Mouse (Mus musculus) limb, embryonic 11.5 days (tissue): ENCODE results near the gene Olfr1052. TPM values are rescaled to one million over a fixed set of nuclear protein-coding genes. Genes with fewer than 3 reads are reported as not detected.
"Not testable (repeated sequence)": the region's sequence is repeated elsewhere in the genome, so short reads cannot be mapped to it uniquely, and the experiment has no call there.

Experiments used
- ATAC-seq: fragments of 200-750 bp; cut with Nextera tagmentation; 2 replicates; pipeline ENCODE4 v1.8.0; 2017; ENCODE audit warnings: low read depth; ENCODE audit not compliant: insufficient number of reproducible peaks, low FRiP score, low TSS enrichment
- DNase-seq: peaks from one replicate; pipeline ENCODE4 v3.0.0-alpha.2; 2015; ENCODE audit warnings: low spot score
- H3K27ac ChIP-seq: fragments of 300-500 bp; sonication (generic); replicated peaks from 2 replicates; pipeline ENCODE4 v1.5.1; 2014; ENCODE audit warnings: low read depth, mild to moderate bottlenecking, low read length
- H3K27me3 ChIP-seq: fragments of 300-500 bp; sonication (generic); 2 replicates; pipeline ENCODE4 v1.6.1; 2014; ENCODE audit warnings: mild to moderate bottlenecking, low read length, mixed read lengths; ENCODE audit not compliant: control insufficient read depth, insufficient read depth
- H3K36me3 ChIP-seq: fragments of 300-500 bp; sonication (generic); 2 replicates; pipeline ENCODE4 v1.6.1; 2014; ENCODE audit warnings: mild to moderate bottlenecking, low read length, moderate library complexity, mixed read lengths; ENCODE audit not compliant: control insufficient read depth, insufficient read depth
- H3K4me1 ChIP-seq: fragments of 300-500 bp; sonication (generic); 2 replicates; pipeline ENCODE4 v1.6.1; 2014; ENCODE audit warnings: low read length, mixed read lengths; ENCODE audit not compliant: control insufficient read depth, insufficient read depth
- H3K4me2 ChIP-seq: fragments of 300-500 bp; sonication (generic); 2 replicates; pipeline ENCODE4 v1.6.1; 2014; ENCODE audit warnings: low read depth, mild to moderate bottlenecking, moderate library complexity; ENCODE audit not compliant: severe bottlenecking
- H3K4me3 ChIP-seq: fragments of 300-500 bp; sonication (generic); 2 replicates; pipeline ENCODE4 v1.5.1; 2014; ENCODE audit warnings: low read depth, low read length
- H3K9ac ChIP-seq: fragments of 300-500 bp; sonication (generic); 2 replicates; pipeline ENCODE4 v1.6.1; 2014; ENCODE audit warnings: mild to moderate bottlenecking, low read length
- H3K9me3 ChIP-seq: fragments of 300-500 bp; sonication (generic); 2 replicates; pipeline ENCODE4 v1.6.1; 2016; ENCODE audit warnings: low read length; ENCODE audit not compliant: control insufficient read depth
- WGBS: fragments of 180-500 bp; shearing (Covaris S2); extraction: QIAGEN DNeasy Blood & Tissue Kit; methylation state at CpG from one replicate; pipeline ENCODE4 v1.1.7; 2014; 5-methylcytosine and 5-hydroxymethylcytosine counted together
- polyA plus RNA-seq: library from polyadenylated mRNA; unstranded; fragments of >200 nt; fragmentation: Nextera tagmentation; extraction: Ambion mirVana; gene quantifications from 2 replicates; pipeline ENCODE4 v1.2.1, GENCODE M21; 2014

Olfr1052 gene
- polyA plus RNA-seq = not detected in 2 replicates

DNA sequence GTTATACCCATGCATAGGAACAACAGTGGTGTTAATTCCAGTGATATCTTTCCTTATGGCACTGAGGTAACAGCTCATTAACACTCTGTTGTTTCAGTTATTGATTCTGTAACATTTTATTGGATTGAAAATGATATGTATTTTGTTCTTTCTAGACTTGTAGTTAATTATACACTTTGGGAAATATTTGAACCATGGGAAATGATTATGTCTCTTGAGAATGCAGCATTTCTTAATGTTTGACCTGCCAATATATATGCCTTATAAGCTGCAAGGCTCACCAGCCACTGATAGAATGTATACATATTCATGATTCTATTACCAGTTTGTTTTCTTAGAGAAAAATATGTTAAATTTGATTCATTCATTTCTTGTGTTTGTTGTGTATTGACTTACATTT lies at the start of gene Olfr1052:
Gene Olfr1052, plus strand, starts transcription at position 301 of the 400 bp plus-strand sequence.
- Histone ChIP-seq H3K27ac (no peak within 1 kb of the TSS), H3K27me3 (no peaks in the 10 kb centered on the region), H3K9ac (no peak within 1 kb of the TSS), H3K4me1 (no peaks in the 10 kb centered on the region), H3K36me3 (no peaks in the 10 kb centered on the region), H3K4me2 (no peak within 1 kb of the TSS), H3K9me3 (no peaks in the 10 kb centered on the region), H3K4me3 (no peak within 1 kb of the TSS)
- ATAC-seq (no peak), DNase-seq (no peak)

DNA sequence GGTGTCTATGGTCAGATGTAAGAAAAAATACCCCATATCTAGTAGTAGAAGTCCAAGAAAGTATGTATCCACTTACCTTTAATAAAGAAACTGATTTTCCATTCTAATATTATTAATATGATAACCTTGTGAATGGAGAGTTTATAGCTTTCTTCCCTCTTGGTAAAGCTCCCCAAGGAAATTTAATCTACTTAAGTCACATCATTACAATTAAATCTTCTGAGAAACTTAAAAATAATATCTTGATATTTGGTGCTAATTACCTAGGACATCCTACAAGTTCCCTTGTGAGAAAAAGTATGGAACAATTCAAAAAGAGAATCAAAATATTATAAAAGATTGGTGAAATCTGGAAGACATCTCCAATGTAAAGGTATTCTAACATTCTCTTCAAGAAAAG lies 34.0 kb upstream of the Olfr1052 start, which contains the start of gene Olfr1049:
Gene Olfr1049, minus strand, starts transcription at position 101 of the 400 bp plus-strand sequence.
- not testable (repeated sequence) for H3K9me3 ChIP-seq, H3K4me3 ChIP-seq, ATAC-seq, H3K4me2 ChIP-seq, H3K4me1 ChIP-seq, DNase-seq, H3K27me3 ChIP-seq, H3K27ac ChIP-seq, H3K9ac ChIP-seq, H3K36me3 ChIP-seq

DNA sequence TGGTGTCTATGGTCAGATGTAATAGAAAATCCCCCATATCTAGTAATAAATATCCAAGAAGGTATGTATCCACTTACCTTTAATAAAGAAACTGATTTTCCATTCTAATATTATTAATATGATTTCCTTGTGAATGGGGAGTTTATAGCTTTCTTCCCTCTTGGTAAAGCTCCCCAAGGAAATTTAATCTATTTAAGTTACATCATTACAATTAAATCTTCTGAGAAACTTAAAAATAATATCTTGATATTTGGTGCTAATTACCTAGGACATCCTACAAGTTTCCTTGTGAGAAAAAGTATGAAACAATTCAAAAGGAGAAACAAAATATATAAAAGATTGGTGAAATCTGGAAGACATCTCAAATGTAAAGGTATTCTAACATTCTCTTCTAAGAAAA lies 13.3 kb upstream of the Olfr1052 start, which contains the start of gene Olfr1051:
Gene Olfr1051, minus strand, starts transcription at position 101 of the 400 bp plus-strand sequence.
- not testable (repeated sequence) for H3K27me3 ChIP-seq, H3K4me2 ChIP-seq, H3K9me3 ChIP-seq, ATAC-seq, H3K9ac ChIP-seq, H3K4me3 ChIP-seq, H3K4me1 ChIP-seq, H3K27ac ChIP-seq, H3K36me3 ChIP-seq, DNase-seq

DNA sequence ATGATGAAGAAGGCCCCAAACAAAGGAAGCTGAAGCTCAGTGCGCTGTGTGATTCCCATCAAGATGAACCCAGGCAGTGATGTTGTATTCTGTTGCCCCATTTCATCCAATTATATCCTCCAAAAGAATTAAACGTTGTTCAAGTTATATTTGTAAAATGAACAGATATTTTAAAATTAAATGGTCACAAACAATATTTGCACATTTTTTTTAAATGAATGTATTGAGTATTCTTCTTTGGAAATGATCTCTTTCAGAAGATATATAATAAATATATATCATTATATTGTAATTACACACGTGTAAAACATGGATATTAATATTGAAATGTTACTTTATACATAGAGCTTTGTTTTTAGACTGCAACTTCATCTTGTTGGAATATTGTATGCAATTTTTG lies 22.9 kb downstream of the Olfr1052 start, which contains the start of gene Olfr1053:
Gene Olfr1053, minus strand, starts transcription at position 101 of the 400 bp plus-strand sequence.
- WGBS = 67% methylated on average over 3 of the region's 3 CpGs

DNA sequence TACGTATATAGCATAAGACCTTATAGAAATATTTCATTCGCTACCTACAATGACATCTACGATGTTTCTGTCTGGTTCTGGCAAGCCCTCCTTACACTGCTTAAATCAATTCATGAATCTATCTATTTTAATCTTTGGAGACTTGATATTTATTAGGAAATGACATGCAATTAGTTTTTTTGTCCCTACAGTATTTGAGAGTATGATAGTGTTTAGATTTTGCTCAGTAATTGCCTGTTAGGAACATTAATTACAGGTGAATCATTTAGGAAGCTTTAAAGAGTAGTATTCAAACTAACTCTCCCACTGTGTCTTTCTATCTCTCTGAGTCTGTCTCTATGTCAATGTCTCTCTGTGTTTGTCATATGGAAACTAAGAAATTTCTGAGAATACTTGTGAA lies 43.1 kb downstream of the Olfr1052 start, which contains the start of gene Olfr1054:
Gene Olfr1054, minus strand, starts transcription at position 101 of the 400 bp plus-strand sequence.
- 92% methylated on average over 3 of the region's 3 CpGs for WGBS
- H3K4me3 ChIP-seq = no peak within 1 kb of the TSS
- no peaks in the 10 kb centered on the region for H3K4me1 ChIP-seq
- H3K9me3 ChIP-seq = no peaks in the 10 kb centered on the region
- DNase-seq (no peak), ATAC-seq (no peak)
- no peaks in the 10 kb centered on the region for H3K27me3 ChIP-seq
- no peaks in the 10 kb centered on the region for H3K36me3 ChIP-seq
- no peak within 1 kb of the TSS for H3K9ac ChIP-seq
- no peak within 1 kb of the TSS for H3K27ac ChIP-seq
- no peak within 1 kb of the TSS for H3K4me2 ChIP-seq

More for the DNA sequence above, 22.9 kb downstream of the Olfr1052 start, which contains the start of gene Olfr1053:
- ATAC-seq (no peak), DNase-seq (no peak)
- no peaks in the 10 kb centered on the region for H3K36me3 ChIP-seq
- H3K27ac ChIP-seq = no peak within 1 kb of the TSS
- H3K4me3 ChIP-seq = no peak within 1 kb of the TSS
- no peak within 1 kb of the TSS for H3K4me2 ChIP-seq
- no peak within 1 kb of the TSS for H3K9ac ChIP-seq
- no peaks in the 10 kb centered on the region for H3K4me1 ChIP-seq
- H3K9me3 ChIP-seq = no peaks in the 10 kb centered on the region
- H3K27me3 ChIP-seq = no peaks in the 10 kb centered on the region

Other genes starting within 250 kb of the Olfr1052 start
- not detected in 2 replicates for gene Olfr1034, start 246.6 kb upstream of the Olfr1052 start, polyA plus RNA-seq
- gene Olfr1036, start 218.5 kb upstream of the Olfr1052 start, polyA plus RNA-seq = not detected in 2 replicates
- not detected in 2 replicates for gene Olfr1037, start 205.1 kb upstream of the Olfr1052 start, polyA plus RNA-seq
- gene Olfr1039, start 156.5 kb upstream of the Olfr1052 start, polyA plus RNA-seq = not detected in 2 replicates
- gene Olfr1040, start 145.7 kb upstream of the Olfr1052 start, polyA plus RNA-seq = not detected in 2 replicates
- not detected in 2 replicates for gene Olfr1042, start 130.6 kb upstream of the Olfr1052 start, polyA plus RNA-seq
- gene Olfr1043, start 124.9 kb upstream of the Olfr1052 start, polyA plus RNA-seq = not detected in 2 replicates
- not detected in 2 replicates for gene Olfr1044, start 114.6 kb upstream of the Olfr1052 start, polyA plus RNA-seq
- not detected in 2 replicates for gene Olfr52, start 106.8 kb upstream of the Olfr1052 start, polyA plus RNA-seq
- gene Olfr1045, start 89.4 kb upstream of the Olfr1052 start, polyA plus RNA-seq = not detected in 2 replicates
- gene Olfr1046, start 73.1 kb upstream of the Olfr1052 start, polyA plus RNA-seq = not detected in 2 replicates
- gene Olfr1047, start 61.1 kb upstream of the Olfr1052 start, polyA plus RNA-seq = not detected in 2 replicates
- not detected in 2 replicates for gene Olfr1048, start 52.2 kb upstream of the Olfr1052 start, polyA plus RNA-seq
- not detected in 2 replicates for gene Olfr1049, start 34.1 kb upstream of the Olfr1052 start, polyA plus RNA-seq
- not detected in 2 replicates for gene Olfr1051, start 13.4 kb upstream of the Olfr1052 start, polyA plus RNA-seq
- not detected in 2 replicates for gene Olfr1053, start 22.8 kb downstream of the Olfr1052 start, polyA plus RNA-seq
- not detected in 2 replicates for gene Olfr1054, start 43.0 kb downstream of the Olfr1052 start, polyA plus RNA-seq
- not detected in 2 replicates for gene Olfr1055, start 57.8 kb downstream of the Olfr1052 start, polyA plus RNA-seq
- not detected in 2 replicates for gene Olfr1056, start 70.0 kb downstream of the Olfr1052 start, polyA plus RNA-seq
- gene Olfr1057, start 85.9 kb downstream of the Olfr1052 start, polyA plus RNA-seq = not detected in 2 replicates
- not detected in 2 replicates for gene Olfr1058, start 96.1 kb downstream of the Olfr1052 start, polyA plus RNA-seq
- not detected in 2 replicates for gene Olfr1061, start 121.6 kb downstream of the Olfr1052 start, polyA plus RNA-seq
- gene Olfr1062, start 134.3 kb downstream of the Olfr1052 start, polyA plus RNA-seq = not detected in 2 replicates
- gene Olfr1065, start 158.1 kb downstream of the Olfr1052 start, polyA plus RNA-seq = not detected in 2 replicates
- gene Olfr1066, start 163.8 kb downstream of the Olfr1052 start, polyA plus RNA-seq = not detected in 2 replicates
- gene Olfr228, start 194.9 kb downstream of the Olfr1052 start, polyA plus RNA-seq = not detected in 2 replicates
- gene Olfr1076, start 216.0 kb downstream of the Olfr1052 start, polyA plus RNA-seq = not detected in 2 replicates